Mouse (Mus musculus) megakaryocyte-erythroid progenitor cell, adult 5-6 weeks (primary cell): ENCODE measurements around the gene Csmd2. TPM values are rescaled to one million over a fixed set of nuclear protein-coding genes. Genes with fewer than 3 reads are reported as not detected.

ENCODE experiments used
- ATAC-seq: replicated peaks from 2 replicates; pipeline ENCODE4 v1.8.0; 2016; ENCODE audit warnings: mild to moderate bottlenecking, inconsistent platforms; ENCODE audit not compliant: severe bottlenecking, poor library complexity, low FRiP score, low TSS enrichment
- total RNA-seq, 2 experiments: library from RNA; stranded (forward) in 1 of 2; stranded (reverse) in 1 of 2; fragments of 200-1000, 215-1000 nt in 1 of 2; fragments of >200 nt in 1 of 2; fragmentation: Nextera tagmentation in 1 of 2; gene quantifications; 2 replicates each; pipeline ENCODE4 v1.2.3; 2014 to 2017

Csmd2 gene
- total RNA-seq, 2 experiments from 2014 or later = not detected

DNA sequence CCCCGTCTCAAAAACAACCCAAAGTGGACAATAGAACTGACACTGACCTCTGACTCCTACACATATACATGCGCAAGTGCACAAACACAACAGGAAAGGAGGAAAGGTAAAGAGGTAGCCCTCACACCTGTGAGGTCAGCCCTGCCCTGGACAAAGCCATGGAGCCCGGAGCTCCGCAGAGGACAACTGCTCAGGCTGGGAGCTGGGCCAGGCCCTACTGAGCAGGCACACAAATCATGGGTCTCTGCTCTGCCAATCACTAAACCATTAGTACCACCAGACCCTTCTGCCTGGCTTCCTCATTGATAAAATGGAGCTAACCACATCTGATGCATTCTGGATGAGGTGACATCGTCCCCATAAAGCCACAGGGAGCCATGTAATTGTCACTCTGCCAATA lies 409.0 kb downstream of the Csmd2 start:
- no peak for ATAC-seq

DNA sequence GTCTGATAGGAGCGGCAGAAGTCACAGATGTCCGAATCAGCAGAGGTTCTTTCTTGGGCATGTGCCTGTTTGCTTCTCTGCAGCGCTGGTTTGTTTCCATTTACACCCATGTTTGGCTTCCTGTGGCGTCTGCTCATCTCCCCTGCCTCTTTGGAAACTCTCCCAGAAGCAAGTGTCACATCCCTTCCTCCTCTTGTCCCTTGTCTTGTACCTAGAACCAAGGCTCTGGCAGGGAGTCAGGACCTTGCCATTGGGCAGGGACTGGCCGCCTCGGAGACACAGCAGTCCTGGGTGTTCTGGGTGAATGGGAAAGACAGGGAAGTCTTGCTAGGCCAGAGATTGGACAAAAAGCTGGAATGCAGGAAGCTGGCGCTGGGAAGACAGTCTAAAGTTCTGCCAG lies 410.1 kb downstream of the Csmd2 start:
- no peak for ATAC-seq

DNA sequence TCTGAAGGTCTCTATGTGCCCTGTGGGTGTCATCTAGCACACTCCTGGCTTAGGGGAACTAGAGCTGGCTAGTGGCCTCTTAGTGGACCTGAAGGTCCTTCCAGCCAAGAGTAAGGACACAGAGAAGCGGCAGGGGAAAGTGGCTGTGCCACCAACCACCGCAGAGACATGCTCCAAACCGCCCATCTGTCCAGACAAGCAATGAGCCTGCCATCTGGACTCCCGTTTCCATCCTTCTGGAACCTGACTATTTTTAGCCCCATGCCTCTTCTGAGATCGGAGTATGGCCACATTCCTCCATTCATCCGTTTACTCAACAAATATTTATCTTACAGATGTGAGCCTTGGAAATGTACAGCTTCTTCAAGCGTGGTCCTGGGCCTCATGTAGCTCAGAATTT lies 411.3 kb downstream of the Csmd2 start:
- ATAC-seq = no peak

DNA sequence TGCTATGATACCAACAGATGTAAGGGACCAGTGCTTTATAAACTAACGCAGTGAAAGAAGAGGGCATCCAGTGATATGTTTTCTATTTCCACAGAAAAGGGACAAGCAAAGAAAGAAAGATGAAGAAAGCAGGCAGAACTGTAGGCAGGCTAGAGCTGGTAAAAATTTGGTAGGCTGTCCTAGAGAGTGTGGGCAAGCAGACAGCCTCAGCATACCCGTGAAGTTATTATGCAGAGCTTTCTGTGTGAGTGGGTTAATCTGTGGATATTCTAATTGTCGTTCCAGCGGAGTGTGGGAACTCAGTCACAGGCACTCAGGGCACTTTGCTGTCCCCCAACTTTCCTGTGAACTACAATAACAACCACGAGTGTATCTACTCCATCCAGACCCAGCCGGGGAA lies 412.4 kb downstream of the Csmd2 start:
- ATAC-seq = no peak

DNA sequence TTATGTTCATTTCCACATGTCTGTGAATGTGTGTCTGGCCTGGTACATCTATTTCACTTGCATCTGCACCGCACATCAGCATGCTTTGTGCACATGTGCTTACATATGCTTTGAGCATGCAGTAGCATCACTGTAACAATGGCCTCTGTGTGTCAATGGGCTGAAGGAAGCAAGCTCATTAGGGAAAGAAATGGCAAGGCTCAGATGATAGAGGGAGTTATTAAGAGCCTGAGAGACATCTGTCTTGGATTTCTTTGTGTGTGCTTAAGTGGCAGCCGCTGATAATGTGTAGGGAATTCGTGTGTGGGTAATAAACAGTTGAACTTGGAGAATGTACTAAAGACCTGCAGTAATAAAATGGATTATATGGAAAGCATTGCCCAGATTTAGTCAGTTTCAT lies 413.9 kb downstream of the Csmd2 start:
- ATAC-seq = no peak

DNA sequence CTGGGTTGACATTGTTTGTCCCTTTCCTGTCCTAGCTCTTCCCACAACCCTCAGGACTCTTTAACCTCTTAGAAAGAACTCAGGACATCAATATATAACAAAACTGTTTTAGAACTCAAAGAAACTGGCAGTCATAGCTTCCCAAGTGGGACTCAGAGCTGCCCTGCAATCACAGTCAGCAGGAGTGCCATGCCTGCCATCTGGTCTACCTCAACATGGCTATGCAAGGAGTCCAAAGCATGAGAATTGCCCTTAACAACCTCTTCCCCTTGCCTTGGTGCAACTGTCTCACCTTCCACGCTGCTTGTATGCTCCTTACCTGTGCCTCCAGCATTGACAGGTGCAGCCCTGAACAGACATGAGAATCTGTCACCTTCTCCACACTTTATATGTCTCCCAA lies 415.0 kb downstream of the Csmd2 start:
- no peak for ATAC-seq

DNA sequence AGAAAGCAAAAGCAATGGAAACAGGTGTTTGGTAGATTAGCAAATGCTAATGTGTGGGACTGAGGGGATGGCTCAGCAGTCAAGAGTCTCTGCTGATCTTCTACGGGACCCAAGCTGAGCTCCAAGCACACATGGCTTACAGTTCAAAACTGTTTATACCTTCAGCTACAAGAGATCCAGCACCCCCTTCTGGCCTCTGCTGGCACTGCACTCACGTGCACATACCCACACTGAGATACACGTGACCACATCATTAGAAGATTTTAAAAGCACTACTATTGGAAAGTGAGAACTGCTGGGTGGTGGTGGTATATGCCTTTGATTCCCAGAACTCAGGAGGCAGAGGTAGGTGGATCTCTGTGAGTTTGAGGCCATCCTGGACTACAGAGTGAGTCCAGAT lies 417.9 kb downstream of the Csmd2 start:
- ATAC-seq = no peak

DNA sequence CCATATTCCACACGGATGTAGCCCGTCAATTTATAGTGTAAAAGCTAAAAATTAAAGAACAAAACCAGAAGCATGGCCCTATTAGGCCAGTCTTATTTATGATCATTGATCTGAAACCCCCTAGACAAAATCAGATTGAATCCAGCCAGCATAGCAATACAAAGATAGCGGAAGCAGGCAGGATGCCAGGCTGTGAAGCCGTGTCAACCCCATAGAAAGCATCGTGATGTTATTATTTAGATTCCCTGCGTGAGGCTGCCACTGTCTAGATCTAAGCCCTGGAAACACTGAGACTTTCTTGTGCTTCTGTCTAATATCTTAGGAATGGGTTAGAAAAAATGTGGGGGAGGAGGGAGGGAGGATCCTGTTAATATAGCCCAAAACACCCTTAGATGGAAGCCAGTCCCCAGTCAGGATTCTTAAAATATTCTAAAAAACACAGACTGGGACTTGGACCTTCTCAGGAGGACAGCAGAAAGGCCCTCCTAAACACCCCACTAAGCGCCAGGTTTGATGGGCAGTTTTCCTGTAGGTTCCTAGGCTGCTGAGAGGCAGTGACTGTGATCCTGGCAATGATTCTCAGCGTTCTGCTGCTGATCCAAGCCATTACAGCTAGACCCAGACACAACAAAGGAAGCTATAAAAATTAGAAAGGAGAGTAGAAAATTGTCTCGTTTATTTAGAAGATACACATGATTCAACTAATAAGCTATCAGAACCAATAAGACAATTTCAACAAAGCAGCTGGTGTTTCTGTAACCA lies 419.6 kb downstream of the Csmd2 start:
- ATAC-seq = no peak

DNA sequence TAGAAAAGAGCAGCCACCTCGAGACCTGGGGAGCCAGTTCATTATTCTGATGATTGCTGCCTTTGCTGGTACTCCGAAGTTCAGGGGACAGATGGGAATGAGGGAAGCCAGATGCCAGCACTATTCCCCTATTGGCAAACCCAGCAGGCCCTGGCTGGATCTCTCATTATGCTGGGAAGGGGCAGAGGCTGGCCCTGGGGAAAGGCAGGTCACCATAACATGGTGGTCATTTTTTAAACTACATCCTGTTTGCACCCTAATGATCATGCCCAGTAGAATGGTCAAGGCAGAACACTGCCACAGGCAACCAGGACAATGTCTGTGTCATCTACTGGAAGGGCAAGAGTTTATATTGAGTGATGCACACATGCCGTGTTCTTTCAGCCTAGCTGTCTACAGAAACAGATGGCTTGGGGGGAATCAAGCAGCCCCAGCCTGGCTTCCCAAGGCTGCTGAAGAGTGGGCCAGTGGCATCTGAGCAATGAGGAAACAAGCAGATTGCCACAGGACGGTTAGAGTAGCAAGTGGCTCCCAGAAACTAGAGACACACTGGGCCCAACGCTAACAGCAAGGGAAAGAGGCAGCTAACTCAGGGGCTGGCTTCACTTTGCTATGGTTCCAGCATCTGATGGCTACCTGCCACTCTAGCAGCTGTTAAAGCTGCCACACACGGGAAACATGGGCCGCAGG lies 424.4 kb downstream of the Csmd2 start:
- ATAC-seq = no peak

DNA sequence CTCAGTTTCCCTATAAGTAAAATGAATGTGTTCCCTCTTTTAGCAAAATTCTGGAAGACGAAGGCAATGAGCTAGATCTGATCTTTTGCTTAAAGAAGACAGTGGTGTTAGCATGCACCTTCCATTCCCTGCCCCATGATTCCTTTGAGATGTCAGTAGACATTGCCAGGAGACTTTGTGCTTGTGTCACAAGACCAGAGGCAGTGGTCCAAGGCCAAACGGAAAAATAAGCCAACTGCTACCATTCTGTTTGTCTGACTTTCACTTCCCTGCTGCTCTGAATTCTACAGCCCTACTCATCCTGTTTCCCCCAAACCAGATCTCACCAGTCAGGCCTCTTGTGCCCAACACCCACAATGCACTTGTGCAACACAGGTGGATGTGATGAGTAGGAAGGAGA lies 427.1 kb downstream of the Csmd2 start:
- ATAC-seq = no peak

DNA sequence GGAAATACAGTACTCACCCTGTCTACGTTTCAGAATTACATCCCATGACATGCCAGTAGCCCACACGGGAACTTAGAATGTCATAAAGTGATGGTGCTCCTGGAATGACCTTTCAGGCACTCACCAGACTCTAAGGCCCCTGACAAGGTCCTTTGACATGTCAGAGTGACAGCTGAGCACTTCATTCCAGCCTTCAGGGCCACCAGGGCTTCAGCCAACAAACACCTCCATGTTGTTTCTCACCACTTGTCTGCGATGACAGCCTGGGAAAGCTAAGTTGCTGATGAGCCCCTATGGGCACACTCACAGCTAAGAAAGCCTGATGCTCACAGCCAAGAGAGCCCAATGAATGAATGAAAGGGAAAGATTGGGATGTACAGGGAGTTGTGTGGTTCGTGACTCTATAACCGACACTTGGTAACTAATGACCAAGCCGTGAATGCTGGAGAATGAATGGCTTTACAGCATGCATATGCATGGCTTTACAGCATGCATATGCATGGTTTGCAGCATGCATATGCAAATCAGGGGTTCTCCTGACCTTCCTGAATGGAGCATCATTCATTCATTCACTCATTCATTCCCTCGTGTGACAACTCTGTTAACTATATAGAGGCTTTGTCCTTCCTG lies 432.4 kb downstream of the Csmd2 start:
- no peak for ATAC-seq

DNA sequence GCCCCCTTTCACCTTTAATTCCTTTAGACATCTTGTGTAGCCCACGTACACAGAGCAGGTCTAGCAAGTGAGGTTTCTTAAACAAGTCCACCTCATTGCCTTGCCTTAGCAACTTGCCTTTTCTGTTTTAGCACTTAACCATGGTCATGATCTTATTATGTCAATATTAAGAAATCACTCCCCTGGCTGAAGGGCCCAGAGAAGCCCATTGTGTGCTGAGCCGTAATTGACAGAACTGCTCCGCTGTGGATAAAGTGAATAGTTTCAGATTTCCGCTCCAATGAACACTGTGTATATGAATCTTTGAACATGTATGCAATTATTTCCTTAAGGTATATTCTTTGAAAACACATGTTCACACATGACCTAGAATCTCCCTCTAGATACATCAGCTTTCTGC lies 434.8 kb downstream of the Csmd2 start:
- no peak for ATAC-seq

DNA sequence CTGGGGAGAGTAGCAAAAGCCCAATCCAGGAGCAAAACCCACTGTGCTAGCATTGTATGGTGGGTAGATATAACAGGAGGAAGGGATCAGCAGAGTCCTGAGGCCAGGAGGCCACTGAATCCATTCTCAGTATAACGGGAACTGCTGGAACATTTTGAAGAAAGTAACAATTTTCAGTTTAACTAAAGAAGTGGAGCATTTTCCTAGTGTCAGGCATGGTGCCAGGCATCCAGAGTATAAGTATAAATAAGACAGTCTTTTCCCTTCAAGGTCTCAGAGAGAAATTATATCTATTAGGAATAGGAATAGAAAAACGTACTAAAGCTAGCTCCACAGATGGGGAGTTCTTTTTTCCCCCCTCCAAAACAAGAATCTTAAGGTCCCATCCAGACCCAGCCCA lies 437.7 kb downstream of the Csmd2 start:
- ATAC-seq = no peak

DNA sequence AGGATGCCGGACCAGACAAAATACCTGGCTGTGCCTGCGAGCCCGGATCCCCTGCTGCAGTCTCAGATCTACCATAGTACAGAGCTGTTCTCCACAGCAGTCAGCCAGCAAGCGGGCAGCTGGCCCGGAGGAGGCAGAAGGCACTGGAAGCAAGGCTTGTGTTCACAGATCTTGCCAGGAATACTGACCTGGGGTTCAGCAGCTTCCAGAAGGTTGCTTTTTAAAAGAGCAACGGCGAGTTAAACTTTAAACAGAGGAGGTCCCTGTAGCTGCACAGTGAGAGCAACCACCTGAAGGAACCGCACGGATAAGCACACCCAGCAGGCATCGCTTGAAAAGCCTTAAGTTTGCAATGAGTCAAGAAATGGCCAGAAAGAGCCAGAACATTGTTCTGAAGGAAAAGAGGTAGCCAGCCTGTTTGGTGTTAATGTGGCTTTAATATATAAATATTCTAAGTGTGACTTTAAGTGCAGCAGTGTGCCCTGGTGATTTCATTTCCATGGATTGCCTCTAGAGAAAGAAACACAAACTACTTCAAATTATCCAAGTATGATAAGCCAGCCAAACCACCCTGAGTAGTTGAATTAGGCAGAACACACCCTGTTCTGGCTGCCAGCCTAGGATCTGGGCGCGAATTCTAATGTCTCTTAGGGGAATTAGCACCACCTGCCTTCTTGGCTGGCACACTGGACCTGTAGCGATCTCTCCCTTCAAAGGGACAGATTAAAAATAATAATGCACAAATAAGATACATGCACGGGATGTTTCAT lies 439.8 kb downstream of the Csmd2 start:
- ATAC-seq = no peak

DNA sequence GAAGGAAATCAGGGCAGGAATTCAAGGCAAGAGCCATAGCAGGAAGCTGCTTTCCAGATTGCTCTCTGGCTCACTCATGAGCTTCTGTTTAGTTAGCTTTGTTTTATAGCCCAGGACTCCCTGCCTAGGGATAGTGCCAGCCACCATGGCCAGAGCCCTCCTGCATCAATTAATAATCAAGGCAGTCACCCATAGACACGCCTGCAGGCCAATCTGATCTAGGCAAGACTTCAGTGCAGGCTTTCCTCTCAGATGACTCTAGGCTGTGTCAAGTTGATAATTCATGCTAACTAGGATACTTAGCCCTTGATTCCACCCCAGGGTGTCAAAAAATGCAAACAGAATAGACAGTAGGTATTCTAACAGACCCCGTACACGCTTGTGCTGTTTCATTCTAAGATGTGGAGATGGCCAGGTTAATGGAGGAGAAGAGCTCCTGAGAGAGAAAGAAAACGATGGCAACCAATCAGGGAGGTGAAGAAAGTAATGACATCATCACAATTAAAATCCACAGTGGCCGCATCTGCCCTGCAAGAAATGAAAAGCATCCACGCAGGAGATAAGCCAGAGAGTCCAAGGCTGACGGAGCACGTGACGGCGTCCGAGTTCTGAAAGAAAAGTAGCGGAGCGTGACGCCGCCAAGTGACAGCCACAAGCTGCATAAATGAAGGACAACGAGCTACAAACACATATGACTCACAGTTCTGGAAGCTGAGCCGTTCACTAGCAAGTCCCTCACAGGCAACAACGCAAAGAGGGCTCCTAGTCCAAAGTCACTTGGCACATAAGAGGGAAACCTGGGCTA lies 440.8 kb downstream of the Csmd2 start:
- no peak for ATAC-seq

DNA sequence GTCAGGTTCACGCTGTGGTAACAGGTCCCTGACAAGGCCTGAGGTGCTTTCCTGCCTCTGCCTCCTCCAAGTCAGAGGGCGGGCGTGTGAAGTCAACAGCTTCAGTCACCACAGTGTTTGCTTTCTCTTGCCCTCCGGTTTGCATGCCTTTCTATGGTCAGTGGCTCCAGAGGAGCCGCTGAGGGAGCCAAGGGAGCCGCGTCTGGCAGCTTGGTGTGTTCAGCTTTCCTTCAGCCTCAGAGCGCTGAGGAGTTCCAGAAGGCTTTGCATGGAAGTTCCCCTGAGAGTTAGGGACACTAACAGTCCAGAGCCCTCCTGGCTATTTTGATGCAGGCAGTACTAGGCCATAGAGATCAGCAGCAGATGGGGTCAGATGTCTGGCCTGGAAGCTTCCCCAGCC lies 441.9 kb downstream of the Csmd2 start:
- no peak for ATAC-seq

DNA sequence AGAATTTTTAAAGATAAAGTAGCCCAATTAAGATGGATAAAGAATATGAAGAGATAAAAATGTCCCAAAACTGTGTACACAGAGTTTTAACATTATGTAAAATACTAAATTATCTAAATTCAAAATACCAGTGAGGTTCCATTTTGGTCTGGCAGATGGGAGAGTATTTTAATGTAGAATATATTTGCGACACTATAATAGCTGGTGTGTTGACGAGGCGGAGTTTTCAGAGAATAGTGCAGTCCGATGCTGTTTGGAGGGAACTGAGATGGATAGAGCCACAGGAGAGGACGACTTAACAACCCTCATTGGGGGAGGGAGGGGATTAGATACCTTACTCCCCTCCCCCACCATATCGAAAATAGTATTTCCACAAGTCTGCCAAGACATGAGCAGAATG lies 452.9 kb downstream of the Csmd2 start:
- ATAC-seq = no peak

DNA sequence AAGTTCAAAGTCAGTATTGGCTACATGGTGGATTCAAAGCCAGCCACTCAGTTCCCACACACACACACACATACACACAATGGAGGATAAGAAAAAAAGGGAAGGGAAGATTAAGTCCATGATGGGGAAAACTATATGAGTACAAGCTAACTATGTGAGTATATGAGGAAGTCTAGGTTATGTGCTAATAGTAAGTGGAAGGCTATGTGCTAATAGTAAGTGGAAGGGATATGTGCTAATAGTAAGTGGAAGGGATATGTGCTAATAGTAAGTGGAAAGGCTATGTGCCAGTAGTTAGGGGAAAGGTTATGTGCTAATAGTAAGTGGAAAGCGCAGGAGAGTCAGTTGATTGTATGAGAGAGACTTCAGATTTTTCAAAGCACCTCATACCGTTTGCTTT lies 453.6 kb downstream of the Csmd2 start:
- no peak for ATAC-seq

DNA sequence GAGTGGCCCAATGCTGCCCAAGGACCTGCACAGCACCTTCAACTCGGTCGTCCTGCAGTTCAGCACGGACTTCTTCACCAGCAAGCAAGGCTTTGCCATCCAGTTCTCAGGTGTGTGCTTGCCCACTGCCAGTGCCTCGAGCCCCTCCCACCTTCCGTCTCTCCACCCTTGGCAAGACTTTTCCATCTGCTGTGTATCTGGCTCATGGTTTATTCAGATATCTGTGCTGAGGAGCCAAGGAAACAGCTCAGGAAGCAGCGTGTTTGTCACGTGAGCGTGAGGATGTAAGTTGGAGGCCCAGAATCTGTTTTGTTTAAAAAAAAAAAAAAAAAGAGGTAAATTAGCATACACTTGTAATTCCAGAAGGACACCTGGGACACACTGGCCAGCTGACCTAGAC lies 455.1 kb downstream of the Csmd2 start:
- no peak for ATAC-seq
